ENCODE assay signal across 10 mouse cellular contexts in genomic region chr7:71092301-71092700, GRCm38 (mm10).
A peak's percentile ranks its signal among the peaks of the same experiment; 100 is the strongest.
DNase-seq lines count a peak whose midpoint lies in the region; ATAC-seq and TF ChIP-seq lines count a peak whose summit lies in the region.
"Had no signal": no experiment of that assay in that cellular context is flagged by ENCODE, and none has a peak within 500 bp of the region (broad histone marks: within the 10 kb centered on the region; RNA-seq: fewer than 3 reads in every experiment).

No protein-coding gene starts in this region.

- no peak overlapping the region for H3K9ac ChIP-seq in embryonic facial prominence, embryonic 14.5 days (ENCODE audit: low read depth, low read length)
- H3K9ac ChIP-seq: hindbrain, embryonic 12.5 days had no signal

- ATAC-seq in embryonic facial prominence, embryonic 14.5 days (ENCODE audit: low read depth): no peak

- H3K27me3 ChIP-seq in embryonic facial prominence, embryonic 14.5 days (replicated peaks; ENCODE audit: control insufficient read depth, insufficient read depth, low read length): no peaks in the 10 kb centered on the region
- no peaks in the 10 kb centered on the region for H3K27me3 ChIP-seq in embryonic facial prominence, embryonic 10.5 days (replicated peaks; ENCODE audit: low read depth, poor library complexity, severe bottlenecking)
- H3K27me3 ChIP-seq: hindbrain, embryonic 12.5 days had no signal

- intact Hi-C loops in left cerebral cortex, postnatal 4 days (cut with DNase I): no loop called here

- no peak overlapping the region for H3K27ac ChIP-seq in embryonic facial prominence, embryonic 14.5 days (replicated peaks; ENCODE audit: low read depth, low read length)
- no peak overlapping the region for H3K27ac ChIP-seq in embryonic facial prominence, embryonic 10.5 days (replicated peaks)
- no peak overlapping the region for H3K27ac ChIP-seq in layer of hippocampus, adult 2 months
- H3K27ac ChIP-seq: hindbrain, embryonic 12.5 days had no signal

- WGBS in embryonic facial prominence, embryonic 14.5 days: 34% methylated on average over 3 of the region's 3 CpGs
- 73% methylated on average over 3 of the region's 3 CpGs for WGBS in embryonic facial prominence, embryonic 10.5 days

- no peak for TF ChIP-seq CTCF in layer of hippocampus, adult 2 months (conservative IDR thresholded peaks at IDR 0.05)

- no peak overlapping the region for H3K4me3 ChIP-seq in embryonic facial prominence, embryonic 14.5 days (ENCODE audit: low read depth, low read length)
- H3K4me3 ChIP-seq in embryonic facial prominence, embryonic 10.5 days: no peak overlapping the region
- no peak overlapping the region for H3K4me3 ChIP-seq in layer of hippocampus, adult 2 months
- H3K4me3 ChIP-seq: hindbrain, embryonic 12.5 days had no signal

- no peak overlapping the region for H3K4me2 ChIP-seq in embryonic facial prominence, embryonic 14.5 days (ENCODE audit: low read depth, low read length)
- H3K4me2 ChIP-seq: hindbrain, embryonic 12.5 days had no signal

- H3K9me3 ChIP-seq in embryonic facial prominence, embryonic 14.5 days (ENCODE audit: control insufficient read depth, low read length): no peaks in the 10 kb centered on the region
- no peaks in the 10 kb centered on the region for H3K9me3 ChIP-seq in embryonic facial prominence, embryonic 10.5 days
- H3K9me3 ChIP-seq: hindbrain, embryonic 12.5 days had no signal

- H3K4me1 ChIP-seq in embryonic facial prominence, embryonic 14.5 days (ENCODE audit: control insufficient read depth, insufficient read depth, low read length): peaks cover 5% of the 10 kb centered on the region; the same call in 1 of the 2 replicates
- no peaks in the 10 kb centered on the region for H3K4me1 ChIP-seq in embryonic facial prominence, embryonic 10.5 days
- H3K4me1 ChIP-seq: hindbrain, embryonic 12.5 days had no signal

- H3K36me3 ChIP-seq in embryonic facial prominence, embryonic 14.5 days (ENCODE audit: control insufficient read depth, insufficient read depth, low read length): no peaks in the 10 kb centered on the region
- no peaks in the 10 kb centered on the region for H3K36me3 ChIP-seq in embryonic facial prominence, embryonic 10.5 days (replicated peaks)
- H3K36me3 ChIP-seq: hindbrain, embryonic 12.5 days had no signal

- DNase-seq in embryonic facial prominence, embryonic 14.5 days (ENCODE audit: low spot score): peak; percentile 83
- no peak for DNase-seq in embryonic facial prominence, embryonic 10.5 days (ENCODE audit: low spot score)
- peak; percentile 11 to 16 for DNase-seq in urinary bladder, postnatal 36 days (ENCODE audit: low spot score in 2 of 2)
- DNase-seq in urinary bladder, postnatal 4 days (ENCODE audit: low spot score in 2 of 2): no peak
- DNase-seq in kidney, postnatal 14 days: peak; percentile 59
- DNase-seq in thymus, postnatal 36 days: no peak
- no peak for DNase-seq in left cerebral cortex, postnatal 4 days
- no peak for DNase-seq in layer of hippocampus, adult 2 months (ENCODE audit: low spot score in 2 of 2)
- DNase-seq: cerebellum, adult 9-10 months had no signal

Comparison
In these comparisons a context has a peak if more than half of its experiments do, and no peak if none do; other contexts are left out.
1. DNase-seq: peak in embryonic facial prominence, embryonic 14.5 days (single experiment), urinary bladder, postnatal 36 days (2 of 2) and kidney, postnatal 14 days (single experiment); none in embryonic facial prominence, embryonic 10.5 days (single experiment), urinary bladder, postnatal 4 days (0 of 2), thymus, postnatal 36 days (0 of 2), left cerebral cortex, postnatal 4 days (single experiment) and layer of hippocampus, adult 2 months (0 of 2).